Mouse (Mus musculus): Measurements from ENCODE around the gene Ptges. TPM values are rescaled to one million over a fixed set of nuclear protein-coding genes. Genes with fewer than 3 reads are reported as not detected.

Gene Ptges
- polyA plus RNA-seq, 1 experiment from 2014 or later = 2.6 TPM

DNA sequence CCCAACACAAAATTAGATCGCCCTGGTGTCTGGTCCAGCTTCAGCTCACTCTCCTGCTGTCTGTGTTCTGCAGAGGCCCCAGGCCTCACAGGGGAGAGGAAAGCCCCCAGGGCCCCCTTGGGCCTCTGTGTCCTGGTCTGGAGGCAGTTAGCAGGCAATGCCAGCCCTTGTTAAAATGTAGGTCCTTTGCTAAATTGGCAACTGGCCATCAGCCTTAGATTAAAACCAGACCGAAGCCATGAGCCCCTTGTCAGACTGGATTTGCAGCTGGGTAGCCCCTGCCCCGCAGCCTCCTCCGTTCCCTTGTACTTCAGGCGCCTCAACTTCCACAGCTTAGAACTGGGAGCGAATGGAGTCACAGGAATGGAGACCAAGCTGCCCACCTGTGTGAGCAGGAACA is 57.0 kb downstream of the Ptges start:
- no peak overlapping the region for H3K9ac ChIP-seq
- H3K36me3 ChIP-seq = no peaks in the 10 kb centered on the region
- no peaks in the 10 kb centered on the region for H3K9me3 ChIP-seq (replicated peaks)
- H3K27me3 ChIP-seq = no peaks in the 10 kb centered on the region
- no peak overlapping the region for H3K4me3 ChIP-seq
- WGBS = 49% methylated on average over 6 of the region's 6 CpGs
- peak overlapping the region; percentile 65 for H3K27ac ChIP-seq
- ATAC-seq (replicated peaks; ENCODE audit: insufficient number of reproducible peaks, insufficient read depth, low FRiP score, low read depth) = 0 out of 2 replicates have a peak, but pooled peaks have one; percentile 41
- H3K4me1 ChIP-seq (replicated peaks) = peaks cover 41% of the 10 kb centered on the region
- H3K4me2 ChIP-seq = no peak overlapping the region

GRCm38 (mm10) chr2:30870863-30871262 is 58.8 kb downstream of the Ptges start:
- 71% methylated on average over 8 of the region's 8 CpGs for WGBS
- Histone ChIP-seq H3K9ac (no peak overlapping the region), H3K27me3 (no peaks in the 10 kb centered on the region), H3K4me3 (no peak overlapping the region), H3K4me2 (no peak overlapping the region), H3K9me3 (replicated peaks) (no peaks in the 10 kb centered on the region), H3K36me3 (no peaks in the 10 kb centered on the region), H3K27ac (no peak overlapping the region), H3K4me1 (replicated peaks) (peaks cover 35% of the 10 kb centered on the region)
- ATAC-seq (replicated peaks; ENCODE audit: insufficient number of reproducible peaks, insufficient read depth, low FRiP score, low read depth) = no peak

GRCm38 (mm10) chr2:30865426-30865825 is 64.2 kb downstream of the Ptges start:
- 0 out of 2 replicates have a peak overlapping the region, but pooled peaks have one; percentile 70 for H3K27ac ChIP-seq
- no peak for ATAC-seq (replicated peaks; ENCODE audit: insufficient number of reproducible peaks, insufficient read depth, low FRiP score, low read depth)
- WGBS = 70% methylated on average over 3 of the region's 3 CpGs
- peak overlapping the region; percentile 34; the same call in 1 of the 2 replicates for H3K4me3 ChIP-seq
- peak overlapping the region; percentile 58 for H3K4me2 ChIP-seq
- no peaks in the 10 kb centered on the region for H3K36me3 ChIP-seq
- H3K27me3 ChIP-seq = no peaks in the 10 kb centered on the region
- H3K9ac ChIP-seq = no peak overlapping the region; the same call in 1 of the 2 replicates
- H3K4me1 ChIP-seq (replicated peaks) = peaks cover 26% of the 10 kb centered on the region
- H3K9me3 ChIP-seq (replicated peaks) = no peaks in the 10 kb centered on the region

GRCm38 (mm10) chr2:30864968-30865381 is 64.7 kb downstream of the Ptges start:
- WGBS = 14% methylated on average over 35 of the region's 35 CpGs
- H3K9me3 ChIP-seq (replicated peaks) = no peaks in the 10 kb centered on the region
- no peaks in the 10 kb centered on the region for H3K36me3 ChIP-seq
- no peaks in the 10 kb centered on the region for H3K27me3 ChIP-seq
- H3K4me3 ChIP-seq = peak overlapping the region; percentile 34
- ATAC-seq (replicated peaks; ENCODE audit: insufficient number of reproducible peaks, insufficient read depth, low FRiP score, low read depth) = 0 out of 2 replicates have a peak, but pooled peaks have one; percentile 5
- peak overlapping the region; percentile 58 for H3K4me2 ChIP-seq
- H3K9ac ChIP-seq = peak overlapping the region; percentile 32
- H3K27ac ChIP-seq = peak overlapping the region; percentile 70; the same call in 1 of the 2 replicates
- H3K4me1 ChIP-seq (replicated peaks) = peaks cover 26% of the 10 kb centered on the region

- no peak overlapping the region for H3K4me3 ChIP-seq
- WGBS = 30% methylated on average over 9 of the region's 9 CpGs
These were observed 66.1 kb downstream of the Ptges start for GRCm38 (mm10) chr2:30863574-30863973.

DNA sequence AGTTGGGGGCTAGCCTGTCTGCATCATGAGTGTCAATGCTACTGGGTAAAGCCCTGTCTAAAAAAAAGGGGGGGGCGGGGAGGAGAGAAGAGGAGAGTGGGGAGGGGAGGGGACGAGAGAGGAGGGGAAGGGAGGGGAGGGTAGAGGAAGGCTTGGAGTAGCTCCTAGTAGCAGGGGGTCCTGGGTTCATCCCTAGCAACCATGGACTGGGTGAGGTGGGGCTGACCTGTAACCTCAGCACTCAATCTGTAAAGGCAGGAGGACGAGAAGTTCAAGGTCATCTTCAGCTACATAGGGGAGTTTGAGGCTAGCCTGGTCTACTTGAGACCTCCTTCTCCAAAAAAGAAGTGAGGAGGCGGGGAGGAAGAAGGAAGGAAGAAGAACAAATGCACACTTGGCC is 67.6 kb downstream of the Ptges start:
- no peak overlapping the region for H3K4me2 ChIP-seq
- 71% methylated on average over 4 of the region's 4 CpGs for WGBS
- H3K36me3 ChIP-seq = no peaks in the 10 kb centered on the region
- no peak overlapping the region for H3K27ac ChIP-seq
- H3K9me3 ChIP-seq (replicated peaks) = no peaks in the 10 kb centered on the region
- H3K4me1 ChIP-seq (replicated peaks) = peaks cover 38% of the 10 kb centered on the region
- no peak overlapping the region for H3K4me3 ChIP-seq
- no peaks in the 10 kb centered on the region for H3K27me3 ChIP-seq
- no peak for ATAC-seq (replicated peaks; ENCODE audit: insufficient number of reproducible peaks, insufficient read depth, low FRiP score, low read depth)
- H3K9ac ChIP-seq = no peak overlapping the region

More at GRCm38 (mm10) chr2:30863574-30863973, 66.1 kb downstream of the Ptges start:
- 0 out of 2 replicates have a peak, but pooled peaks have one; percentile 25 for ATAC-seq (replicated peaks; ENCODE audit: insufficient number of reproducible peaks, insufficient read depth, low FRiP score, low read depth)
- Histone ChIP-seq H3K4me2 (no peak overlapping the region), H3K27ac (peak overlapping the region; percentile 70), H3K36me3 (no peaks in the 10 kb centered on the region), H3K9me3 (replicated peaks) (no peaks in the 10 kb centered on the region), H3K9ac (no peak overlapping the region), H3K27me3 (no peaks in the 10 kb centered on the region), H3K4me1 (replicated peaks) (peaks cover 34% of the 10 kb centered on the region)

DNA sequence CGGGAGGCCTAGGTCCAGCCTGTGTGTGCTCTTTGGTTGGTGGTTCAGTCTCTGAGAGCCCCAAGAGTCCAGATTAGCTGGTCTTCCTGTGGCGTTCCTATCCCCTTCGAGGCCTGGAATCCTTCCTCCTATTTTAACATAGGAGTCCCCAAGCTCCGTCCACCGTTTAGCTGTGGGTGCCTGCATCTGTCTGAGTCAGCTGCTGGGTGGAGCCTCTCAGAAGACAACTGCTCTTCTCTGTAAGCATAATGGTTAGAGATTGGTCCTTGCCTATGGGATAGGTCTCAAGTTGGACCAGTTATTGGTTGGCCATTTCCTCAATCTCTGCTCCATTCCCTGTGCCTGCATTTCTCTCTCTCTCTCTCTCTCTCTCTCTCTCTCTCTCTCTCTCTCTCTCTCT is 69.9 kb downstream of the Ptges start:
- no peak overlapping the region for H3K4me3 ChIP-seq
- H3K4me1 ChIP-seq (replicated peaks) = peaks cover 33% of the 10 kb centered on the region
- no peak for ATAC-seq (replicated peaks; ENCODE audit: insufficient number of reproducible peaks, insufficient read depth, low FRiP score, low read depth)
- no peaks in the 10 kb centered on the region for H3K36me3 ChIP-seq
- no peak overlapping the region for H3K4me2 ChIP-seq
- 53% methylated on average over 5 of the region's 5 CpGs for WGBS
- no peak overlapping the region for H3K27ac ChIP-seq
- no peak overlapping the region for H3K9ac ChIP-seq
- no peaks in the 10 kb centered on the region for H3K27me3 ChIP-seq
- no peaks in the 10 kb centered on the region for H3K9me3 ChIP-seq (replicated peaks)

GRCm38 (mm10) chr2:30857076-30857475 is 72.6 kb downstream of the Ptges start:
- Histone ChIP-seq H3K36me3 (no peaks in the 10 kb centered on the region), H3K4me2 (no peak overlapping the region), H3K4me3 (no peak overlapping the region), H3K27ac (no peak overlapping the region), H3K27me3 (no peaks in the 10 kb centered on the region), H3K9me3 (replicated peaks) (no peaks in the 10 kb centered on the region), H3K4me1 (replicated peaks) (peaks cover 25% of the 10 kb centered on the region), H3K9ac (no peak overlapping the region)
- 80% methylated on average over 6 of the region's 6 CpGs for WGBS
- no peak for ATAC-seq (replicated peaks; ENCODE audit: insufficient number of reproducible peaks, insufficient read depth, low FRiP score, low read depth)

GRCm38 (mm10) chr2:30852771-30853313 is 76.8 kb downstream of the Ptges start:
- ATAC-seq (replicated peaks; ENCODE audit: insufficient number of reproducible peaks, insufficient read depth, low FRiP score, low read depth) = no peak
- H3K4me1 ChIP-seq (replicated peaks) = peaks cover 30% of the 10 kb centered on the region
- no peaks in the 10 kb centered on the region for H3K9me3 ChIP-seq (replicated peaks)
- 33% methylated on average over 20 of the region's 20 CpGs for WGBS
- H3K4me3 ChIP-seq = no peak overlapping the region
- H3K27ac ChIP-seq = no peak overlapping the region
- H3K27me3 ChIP-seq = no peaks in the 10 kb centered on the region
- H3K4me2 ChIP-seq = no peak overlapping the region
- no peak overlapping the region for H3K9ac ChIP-seq
- H3K36me3 ChIP-seq = no peaks in the 10 kb centered on the region

GRCm38 (mm10) chr2:30850581-30850980 is 79.1 kb downstream of the Ptges start:
- no peaks in the 10 kb centered on the region for H3K36me3 ChIP-seq
- no peak overlapping the region for H3K27ac ChIP-seq
- H3K9ac ChIP-seq = no peak overlapping the region
- H3K27me3 ChIP-seq = no peaks in the 10 kb centered on the region
- WGBS = 26% methylated on average over 6 of the region's 6 CpGs
- H3K9me3 ChIP-seq (replicated peaks) = no peaks in the 10 kb centered on the region
- H3K4me1 ChIP-seq (replicated peaks) = peaks cover 48% of the 10 kb centered on the region
- no peak overlapping the region for H3K4me2 ChIP-seq
- no peak for ATAC-seq (replicated peaks; ENCODE audit: insufficient number of reproducible peaks, insufficient read depth, low FRiP score, low read depth)
- no peak overlapping the region for H3K4me3 ChIP-seq

DNA sequence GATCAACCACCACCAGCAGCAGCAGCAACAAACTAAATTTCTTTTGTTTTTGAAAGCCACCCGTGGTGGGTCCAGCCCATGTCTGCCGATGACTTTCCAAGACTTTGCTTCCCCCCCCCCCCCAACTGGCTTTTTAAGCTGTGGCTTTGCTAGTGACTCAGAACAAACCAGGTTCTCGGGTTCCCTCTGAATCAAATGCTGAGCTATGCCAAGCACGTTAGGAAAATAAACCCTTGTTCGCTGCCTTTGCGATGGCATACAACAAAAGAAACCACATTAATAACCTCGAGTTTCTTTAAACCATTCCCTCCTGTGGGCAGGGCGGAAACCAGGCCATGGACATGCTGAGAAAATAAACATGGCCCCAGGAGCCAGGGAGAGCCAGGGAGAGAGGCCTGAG is 81.5 kb downstream of the Ptges start:
- no peaks in the 10 kb centered on the region for H3K9me3 ChIP-seq (replicated peaks)
- H3K36me3 ChIP-seq = no peaks in the 10 kb centered on the region
- 70% methylated on average over 8 of the region's 8 CpGs for WGBS
- H3K4me1 ChIP-seq (replicated peaks) = peaks cover 52% of the 10 kb centered on the region
- H3K9ac ChIP-seq = no peak overlapping the region
- no peak overlapping the region for H3K27ac ChIP-seq
- H3K4me3 ChIP-seq = no peak overlapping the region
- 0 out of 2 replicates have a peak, but pooled peaks cover 5% of the 10 kb centered on the region for H3K27me3 ChIP-seq
- no peak overlapping the region for H3K4me2 ChIP-seq
- no peak for ATAC-seq (replicated peaks; ENCODE audit: insufficient number of reproducible peaks, insufficient read depth, low FRiP score, low read depth)

DNA sequence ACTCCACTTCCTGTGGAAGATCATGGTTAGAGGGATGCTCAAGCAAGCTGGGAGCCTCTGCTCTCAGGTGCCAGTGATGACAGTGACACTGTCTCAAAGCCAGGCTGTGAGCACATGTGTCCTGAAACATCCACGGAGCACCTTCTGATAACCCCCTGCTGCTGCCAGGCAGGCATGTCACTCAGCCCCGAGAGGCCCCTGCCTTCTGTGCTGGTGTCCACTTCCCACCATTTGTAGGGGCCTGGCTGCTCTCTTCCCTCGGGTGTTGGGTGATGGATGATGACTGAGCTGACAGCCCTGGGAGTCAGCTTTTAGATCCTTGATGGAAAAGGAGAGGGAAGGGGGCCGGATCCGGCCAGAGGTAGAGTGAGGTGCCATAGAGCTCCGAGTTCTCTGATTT is 82.9 kb downstream of the Ptges start:
- Histone ChIP-seq H3K27me3 (0 out of 2 replicates have a peak, but pooled peaks cover 5% of the 10 kb centered on the region), H3K36me3 (no peaks in the 10 kb centered on the region), H3K9ac (no peak overlapping the region), H3K9me3 (replicated peaks) (no peaks in the 10 kb centered on the region), H3K4me2 (peak overlapping the region; percentile 80), H3K27ac (peak overlapping the region; percentile 63), H3K4me1 (replicated peaks) (peaks cover 50% of the 10 kb centered on the region), H3K4me3 (peak overlapping the region; percentile 9)
- peak; percentile 40; the same call in 1 of the 2 replicates for ATAC-seq (replicated peaks; ENCODE audit: insufficient number of reproducible peaks, insufficient read depth, low FRiP score, low read depth)
- WGBS = 11% methylated on average over 6 of the region's 6 CpGs

Data from heart, embryonic 15.5 days (tissue).